Mouse (Mus musculus) T-helper 17 cell (primary cell): ENCODE measurements at regions not wholly inside any gene's neighbourhood (a gene's known extent, or its start where the extent isn't known, plus 50 kb on each side); places are given as distances from the start of the nearest gene placed in this dataset.

ENCODE experiments used
- in situ Hi-C, 2 experiments: fragments of 300-600 bp; cut with MboI, MseI; formaldehyde crosslinking; loops; 1 replicate in 1 of 2; 2 replicates in 1 of 2; pipeline ENCODE4 v1.15.1; 2025; ENCODE audit warnings: high pct_unique_total_duplicates in 2 of 2

- in situ Hi-C loops: no loop called here
These were observed 52.4 kb downstream of the Gm13691 start for GRCm38 (mm10) chr2:84042793-84043192.

- in situ Hi-C loops: no loop called here
These were observed 58.2 kb downstream of the Gm13691 start for GRCm38 (mm10) chr2:84048398-84049140.

- in situ Hi-C loops: no loop called here
These were observed 61.6 kb downstream of the Gm13691 start for GRCm38 (mm10) chr2:84051883-84052331.

GRCm38 (mm10) chr2:84059246-84059645, 68.9 kb downstream of the Gm13691 start:
- in situ Hi-C loops: loop anchor here in 1 of 2 experiments (5.0 kb wide), 1 partner anchor 163 kb away; no protein-coding TSS in a partner anchor

GRCm38 (mm10) chr2:84061221-84061620, 70.9 kb downstream of the Gm13691 start:
- in situ Hi-C loops: no loop called here

GRCm38 (mm10) chr2:84064371-84064770, 74.0 kb downstream of the Gm13691 start:
- in situ Hi-C loops: no loop called here

- in situ Hi-C loops: loop anchor here in 1 of 2 experiments (5.0 kb wide), 1 partner anchor 597 kb away; no protein-coding TSS in a partner anchor
These were observed 74.7 kb downstream of the Gm13691 start for GRCm38 (mm10) chr2:84065061-84065460.

GRCm38 (mm10) chr2:84065749-84066148, 75.4 kb downstream of the Gm13691 start:
- in situ Hi-C loops: loop anchor here in 1 of 2 experiments (5.0 kb wide), 1 partner anchor 597 kb away; no protein-coding TSS in a partner anchor

- in situ Hi-C loops: loop anchor here in 1 of 2 experiments (5.0 kb wide), 1 partner anchor 596 kb away; no protein-coding TSS in a partner anchor
These were observed 75.9 kb downstream of the Gm13691 start for GRCm38 (mm10) chr2:84066151-84066693.

GRCm38 (mm10) chr2:84066785-84067526, 76.6 kb downstream of the Gm13691 start:
- in situ Hi-C loops: loop anchor here in 1 of 2 experiments (5.0 kb wide), 1 partner anchor 595 kb away; no protein-coding TSS in a partner anchor

- in situ Hi-C loops: loop anchor here in 1 of 2 experiments (5.0 kb wide), 1 partner anchor 594 kb away; no protein-coding TSS in a partner anchor
These were observed 78.3 kb downstream of the Gm13691 start for GRCm38 (mm10) chr2:84068617-84069016.

- in situ Hi-C loops: loop anchor here in 1 of 2 experiments (5.0 kb wide), 1 partner anchor 593 kb away; no protein-coding TSS in a partner anchor
These were observed 79.1 kb downstream of the Gm13691 start for GRCm38 (mm10) chr2:84069411-84069810.

- in situ Hi-C loops: no loop called here
These were observed 82.7 kb downstream of the Gm13691 start for GRCm38 (mm10) chr2:84072881-84073583.

- in situ Hi-C loops: no loop called here
These were observed 85.6 kb downstream of the Gm13691 start for GRCm38 (mm10) chr2:84075944-84076343.

GRCm38 (mm10) chr2:84079284-84079683, 88.9 kb downstream of the Gm13691 start:
- in situ Hi-C loops: no loop called here

GRCm38 (mm10) chr2:84080228-84080627, 89.9 kb downstream of the Gm13691 start:
- in situ Hi-C loops: no loop called here

- in situ Hi-C loops: no loop called here
These were observed 104.4 kb downstream of the Gm13691 start for GRCm38 (mm10) chr2:84094751-84095150.

GRCm38 (mm10) chr2:84098746-84099145, 108.4 kb downstream of the Gm13691 start:
- in situ Hi-C loops: no loop called here

- in situ Hi-C loops: no loop called here
These were observed 123.2 kb downstream of the Gm13691 start for GRCm38 (mm10) chr2:84113562-84113961.

- in situ Hi-C loops: no loop called here
These were observed 129.5 kb downstream of the Gm13691 start for GRCm38 (mm10) chr2:84119839-84120238.

- in situ Hi-C loops: no loop called here
These were observed 137.2 kb downstream of the Gm13691 start for GRCm38 (mm10) chr2:84127586-84127985.
